8 mouse cellular contexts compared by ENCODE assay signal in genomic region chr6:131292276-131292990, GRCm38 (mm10). TPM values are rescaled to one million over a fixed set of nuclear protein-coding genes. Genes with fewer than 3 reads are reported as not detected.
DNase-seq lines count a peak whose midpoint lies in the region; ATAC-seq lines count a peak whose summit lies in the region.

No protein-coding gene starts in this region.

- 19% methylated on average over 10 of the region's 10 CpGs for WGBS in kidney, embryonic 14.5 days
- WGBS in hindbrain, embryonic 15.5 days = 29% methylated on average over 10 of the region's 10 CpGs
- 20% methylated on average over 9 of the region's 10 CpGs for WGBS in macrophage (ENCODE audit: missing documents)

- H3K9ac ChIP-seq in kidney, embryonic 14.5 days (ENCODE audit: low read depth, low read length) = peak overlapping the region; percentile 70
- peak overlapping the region; percentile 76 for H3K9ac ChIP-seq in hindbrain, embryonic 15.5 days

- no peaks in the 10 kb centered on the region for H3K79me2 ChIP-seq in macrophage (ENCODE audit: inconsistent target)

- peak; percentile 56; the same call in 1 of the 2 replicates for ATAC-seq in kidney, embryonic 14.5 days (ENCODE audit: low FRiP score, low TSS enrichment)
- ATAC-seq in hindbrain, embryonic 15.5 days (ENCODE audit: low FRiP score, low read depth) = peak; percentile 71

- peak overlapping the region; percentile 58 for H3K4me2 ChIP-seq in kidney, embryonic 14.5 days (replicated peaks; ENCODE audit: low read depth, low read length)
- peak overlapping the region; percentile 65 for H3K4me2 ChIP-seq in hindbrain, embryonic 15.5 days

- peaks cover 8% of the 10 kb centered on the region; the same call in 1 of the 2 replicates for H3K4me1 ChIP-seq in kidney, embryonic 14.5 days (ENCODE audit: control insufficient read depth, insufficient read depth, low read length)
- H3K4me1 ChIP-seq in hindbrain, embryonic 15.5 days (replicated peaks) = peaks cover 15% of the 10 kb centered on the region

- DNase-seq in kidney, adult 11 months = no peak
- DNase-seq in NIH3T3 (ENCODE audit: low read depth) = peak; percentile 58
- peak; percentile 2 for DNase-seq in embryo, embryonic 11.5 days (ENCODE audit: low read depth, low spot score)
- DNase-seq in yolk sac, embryonic 10.5 days (ENCODE audit: low spot score) = peak; percentile 8
- no peak for DNase-seq in thymus, postnatal 4 days

- H3K27me3 ChIP-seq in kidney, embryonic 14.5 days (ENCODE audit: control insufficient read depth, insufficient read depth, low read length) = no peaks in the 10 kb centered on the region
- H3K27me3 ChIP-seq in hindbrain, embryonic 15.5 days = no peaks in the 10 kb centered on the region

- H3K36me3 ChIP-seq in kidney, embryonic 14.5 days (ENCODE audit: control insufficient read depth, insufficient read depth, low read length) = peaks cover 9% of the 10 kb centered on the region; the same call in 1 of the 2 replicates
- peaks cover 6% of the 10 kb centered on the region; the same call in 1 of the 2 replicates for H3K36me3 ChIP-seq in hindbrain, embryonic 15.5 days
- H3K36me3 ChIP-seq in macrophage (ENCODE audit: inconsistent target) = peaks cover 12% of the 10 kb centered on the region; the same call in 1 of the 2 replicates

- peak overlapping the region; percentile 77 for H3K4me3 ChIP-seq in kidney, embryonic 14.5 days (ENCODE audit: low read length)
- peak overlapping the region; percentile 66 for H3K4me3 ChIP-seq in hindbrain, embryonic 15.5 days
- peak overlapping the region; percentile 57 for H3K4me3 ChIP-seq in macrophage (ENCODE audit: inconsistent target)

- peak overlapping the region; percentile 62; the same call in 1 of the 2 replicates for H3K27ac ChIP-seq in kidney, embryonic 14.5 days (ENCODE audit: low read depth, low read length)
- H3K27ac ChIP-seq in hindbrain, embryonic 15.5 days (replicated peaks) = peak overlapping the region; percentile 79
- H3K27ac ChIP-seq in macrophage = peak overlapping the region; percentile 21; the same call in 1 of the 2 replicates

- no peaks in the 10 kb centered on the region for H3K9me3 ChIP-seq in kidney, embryonic 14.5 days (ENCODE audit: control insufficient read depth, low read length)
- no peaks in the 10 kb centered on the region for H3K9me3 ChIP-seq in hindbrain, embryonic 15.5 days

RNA-seq across cellular contexts. Expression of gene Magohb, which starts 0.6 kb away (rescaled TPM):
- polyA plus RNA-seq in kidney, embryonic 14.5 days (2014; fragmentation: Nextera tagmentation; extraction: Ambion mirVana) = 75.4 and 89.7 TPM in 2 replicates
- polyA plus RNA-seq in hindbrain, embryonic 15.5 days (2015; fragmentation: Nextera tagmentation; extraction: Ambion mirVana) = 35.1 and 36.6 TPM in 2 replicates
- 10 to 100 TPM in 16 of 26 experiments, 1 to 10 TPM in 9, not detected in 1; 1.9 to 31.3 (median 15.5) TPM for total RNA-seq in macrophage (2018; cell fraction: chromatin; rRNA removed)
- 10 to 100 TPM in 17 of 26 experiments, 1 to 10 TPM in 9; 7.6 to 22.8 (median 12.5) TPM for total RNA-seq in macrophage (2018; cell fraction: cytosol; rRNA removed)
- total RNA-seq in macrophage (2018; cell fraction: nucleus; rRNA removed) = 10 to 100 TPM in 17 of 26 experiments, 1 to 10 TPM in 9; 2.5 to 24.7 (median 12.1) TPM
- 8.6 to 19.9 TPM (median 11.8 TPM) in 3 replicates for polyA plus RNA-seq in macrophage (2018)

RNA-seq across cellular contexts. Expression of gene Klra2, which starts 45.3 kb away (rescaled TPM):
- not detected in 2 replicates for polyA plus RNA-seq in kidney, embryonic 14.5 days (2014; fragmentation: Nextera tagmentation; extraction: Ambion mirVana)
- 0.10 and 0.12 TPM in 2 replicates for polyA plus RNA-seq in hindbrain, embryonic 15.5 days (2015; fragmentation: Nextera tagmentation; extraction: Ambion mirVana)
- total RNA-seq in macrophage (2018; cell fraction: chromatin; rRNA removed) = 10 to 100 TPM in 6 of 26 experiments, 1 to 10 TPM in 15, under 1 TPM in 5; 0.65 to 28.9 (median 5.3) TPM
- 10 to 100 TPM in 5 of 26 experiments, 1 to 10 TPM in 11, under 1 TPM in 10; 0.47 to 13.3 (median 3.8) TPM for total RNA-seq in macrophage (2018; cell fraction: cytosol; rRNA removed)
- total RNA-seq in macrophage (2018; cell fraction: nucleus; rRNA removed) = 10 to 100 TPM in 13 of 26 experiments, 1 to 10 TPM in 10, under 1 TPM in 3; 0.51 to 43.7 (median 9.2) TPM
- 0.55 to 3.9 TPM (median 0.69 TPM) in 3 replicates for polyA plus RNA-seq in macrophage (2018)

Comparison
In these comparisons a context has a peak if more than half of its experiments do, and no peak if none do; other contexts are left out.
1. H3K27ac ChIP-seq: peak in every context shown above with its lines; median percentile 79 in hindbrain, embryonic 15.5 days; 62 in kidney, embryonic 14.5 days; 21 in macrophage.
2. DNase-seq: peak in NIH3T3 (single experiment), embryo, embryonic 11.5 days (single experiment) and yolk sac, embryonic 10.5 days (single experiment); none in kidney, adult 11 months (single experiment) and thymus, postnatal 4 days (single experiment).
3. Peak in every context shown above with its lines, with median percentiles within 50 percentile points of each other: H3K4me3 ChIP-seq.